ENCODE assay signal across 9 mouse cellular contexts in genomic region chr13:48464170-48464569, GRCm38 (mm10). TPM values are rescaled to one million over a fixed set of nuclear protein-coding genes. Genes with fewer than 3 reads are reported as not detected.
DNase-seq lines count a peak whose midpoint lies in the region; ATAC-seq and TF ChIP-seq lines count a peak whose summit lies in the region.
"Had no signal": no experiment of that assay in that cellular context is flagged by ENCODE, and none has a peak within 500 bp of the region (broad histone marks: within the 10 kb centered on the region; RNA-seq: fewer than 3 reads in every experiment).

No protein-coding gene starts in this region.

- no peak overlapping the region for H3K9ac ChIP-seq in limb, embryonic 11.5 days (ENCODE audit: low read length)
- H3K9ac ChIP-seq: embryonic facial prominence, embryonic 12.5 days had no signal

- H3K4me3 ChIP-seq in thymus, adult 2 months (ENCODE audit: control insufficient read depth, insufficient read depth, low read length), result no peak overlapping the region
- H3K4me3 ChIP-seq in limb, embryonic 11.5 days (ENCODE audit: low read depth, low read length), result no peak overlapping the region
- H3K4me3 ChIP-seq: embryonic facial prominence, embryonic 12.5 days had no signal

- no peaks in the 10 kb centered on the region for H3K27me3 ChIP-seq in thymus, adult 2 months (ENCODE audit: control insufficient read depth, insufficient read depth, low read length)
- H3K27me3 ChIP-seq in limb, embryonic 11.5 days (ENCODE audit: control insufficient read depth, insufficient read depth, low read length), result peaks cover 2% of the 10 kb centered on the region; the same call in 1 of the 2 replicates
- H3K27me3 ChIP-seq: embryonic facial prominence, embryonic 12.5 days had no signal

- H3K9me3 ChIP-seq in limb, embryonic 11.5 days (ENCODE audit: control insufficient read depth, low read length), result no peaks in the 10 kb centered on the region
- H3K9me3 ChIP-seq: embryonic facial prominence, embryonic 12.5 days had no signal

- no peaks in the 10 kb centered on the region for H3K36me3 ChIP-seq in thymus, adult 2 months (ENCODE audit: control insufficient read depth, insufficient read depth, low read length)
- H3K36me3 ChIP-seq in limb, embryonic 11.5 days (ENCODE audit: control insufficient read depth, insufficient read depth, low read length), result no peaks in the 10 kb centered on the region
- H3K36me3 ChIP-seq: embryonic facial prominence, embryonic 12.5 days had no signal

- ATAC-seq in limb, embryonic 11.5 days (ENCODE audit: insufficient number of reproducible peaks, low FRiP score, low TSS enrichment, low read depth), result no peak

- WGBS in thymus, adult 2 months, result 14% methylated on average over 4 of the region's 4 CpGs
- WGBS in limb, embryonic 11.5 days, result 20% methylated on average over 4 of the region's 4 CpGs

- H3K4me1 ChIP-seq in thymus, adult 2 months (replicated peaks; ENCODE audit: control insufficient read depth, insufficient read depth, low read length), result no peaks in the 10 kb centered on the region
- H3K4me1 ChIP-seq in limb, embryonic 11.5 days (ENCODE audit: control insufficient read depth, insufficient read depth, low read length), result no peaks in the 10 kb centered on the region
- H3K4me1 ChIP-seq: embryonic facial prominence, embryonic 12.5 days had no signal

- TF ChIP-seq POLR2A in thymus, adult 2 months (IDR thresholded peaks at IDR 0.05; ENCODE audit: control insufficient read depth, extremely low read depth, insufficient read depth, low read length, poor library complexity), result no peak

- no peak overlapping the region for H3K4me2 ChIP-seq in limb, embryonic 11.5 days (ENCODE audit: low read depth, severe bottlenecking)
- H3K4me2 ChIP-seq: embryonic facial prominence, embryonic 12.5 days had no signal

- DNase-seq in thymus, adult 2 months, result peak; percentile 54
- no peak for DNase-seq in thymus, adult 18-20 months
- DNase-seq in cerebellum, postnatal 14 days, result peak; percentile 84 to 90
- peak; percentile 81 to 88 for DNase-seq in frontal cortex, postnatal 36 days (ENCODE audit: low spot score in 2 of 2)
- DNase-seq in induced T-regulatory cell, adult 2 months (ENCODE audit: low read depth), result peak; percentile 72
- DNase-seq in limb, embryonic 11.5 days (ENCODE audit: low spot score), result peak; percentile 87
- DNase-seq in natural killer cell, adult 2 months (ENCODE audit: low spot score in 2 of 2), result peak; percentile 2 to 17
- peak; percentile 50 for DNase-seq in telencephalon, adult 2 months (ENCODE audit: low read depth, low spot score)

- TF ChIP-seq CTCF in thymus, adult 2 months (IDR thresholded peaks at IDR 0.05; ENCODE audit: borderline replicate concordance, control insufficient read depth, extremely low read depth, insufficient read depth, low read length, poor library complexity), result no peak

- no peak overlapping the region for H3K27ac ChIP-seq in thymus, adult 2 months (ENCODE audit: control insufficient read depth, insufficient read depth, low read length)
- no peak overlapping the region for H3K27ac ChIP-seq in limb, embryonic 11.5 days (replicated peaks; ENCODE audit: low read depth, low read length)
- H3K27ac ChIP-seq: embryonic facial prominence, embryonic 12.5 days had no signal

RNA-seq across cellular contexts. Expression of gene Zfp169, which starts 49.1 kb away (rescaled TPM):
- 37.2 and 42.5 TPM in 2 replicates for polyA plus RNA-seq in thymus, adult 2 months (2012; rRNA removed)
- 8.4 and 8.5 TPM in 2 replicates for polyA plus RNA-seq in limb, embryonic 11.5 days (2014; fragmentation: Nextera tagmentation; extraction: Ambion mirVana)

RNA-seq across cellular contexts. Expression of gene A830005F24Rik, which starts 49.2 kb away (rescaled TPM):
- polyA plus RNA-seq in thymus, adult 2 months (2012; rRNA removed), result not detected in 2 replicates
- polyA plus RNA-seq in limb, embryonic 11.5 days (2014; fragmentation: Nextera tagmentation; extraction: Ambion mirVana), result 3.5 and 3.9 TPM in 2 replicates

Comparison
In these comparisons a context has a peak if more than half of its experiments do, and no peak if none do; other contexts are left out.
1. DNase-seq: peak in thymus, adult 2 months (single experiment), cerebellum, postnatal 14 days (2 of 2), frontal cortex, postnatal 36 days (2 of 2), induced T-regulatory cell, adult 2 months (single experiment), limb, embryonic 11.5 days (single experiment), natural killer cell, adult 2 months (2 of 2) and telencephalon, adult 2 months (single experiment); none in thymus, adult 18-20 months (0 of 2).